Mouse (Mus musculus) MEL-GATA-1-ER (cell line): ENCODE results near the gene 1700012B09Rik.

Experiments
- DNase-seq: peaks from one replicate; pipeline ENCODE4 v3.0.0-alpha.2; 2012; ENCODE audit warnings: low read depth; ENCODE audit errors: extremely low read depth

1700012B09Rik gene

DNA sequence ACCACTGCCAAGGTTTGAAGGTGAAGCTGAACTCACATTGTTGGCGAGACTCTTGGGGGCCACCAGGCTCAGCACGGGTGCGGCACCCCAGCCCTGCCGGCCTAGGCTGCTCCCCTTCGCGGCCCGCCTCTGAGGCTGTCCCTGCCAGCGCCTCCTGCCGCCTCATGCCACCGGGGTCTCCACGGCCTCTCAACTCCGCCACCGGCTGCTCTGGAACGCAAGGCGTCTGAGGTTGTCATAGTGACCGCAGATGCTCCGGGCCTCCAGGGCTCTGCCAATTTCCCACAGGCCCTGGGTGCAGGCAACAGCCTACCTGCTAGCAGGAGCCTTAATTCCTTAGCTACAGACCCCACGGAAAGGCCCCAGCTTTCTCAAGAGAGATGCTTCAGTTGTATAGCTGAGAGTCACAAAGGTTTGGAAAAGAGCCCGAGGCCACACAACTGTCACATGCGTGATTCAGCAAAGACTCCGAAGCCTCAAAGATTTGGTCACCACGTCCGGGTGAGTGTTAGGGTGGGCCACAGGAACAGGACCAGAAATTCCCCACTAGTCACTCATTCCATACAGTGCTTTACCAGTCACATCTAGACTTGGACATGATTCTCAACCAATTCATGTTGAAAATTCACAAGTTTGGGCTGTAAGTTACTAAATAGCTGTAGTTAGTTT lies at the start of gene 1700012B09Rik:
Gene 1700012B09Rik (minus strand): TSS at position 228 of the 669 bp plus-strand sequence.
- DNase-seq = no peak

DNA sequence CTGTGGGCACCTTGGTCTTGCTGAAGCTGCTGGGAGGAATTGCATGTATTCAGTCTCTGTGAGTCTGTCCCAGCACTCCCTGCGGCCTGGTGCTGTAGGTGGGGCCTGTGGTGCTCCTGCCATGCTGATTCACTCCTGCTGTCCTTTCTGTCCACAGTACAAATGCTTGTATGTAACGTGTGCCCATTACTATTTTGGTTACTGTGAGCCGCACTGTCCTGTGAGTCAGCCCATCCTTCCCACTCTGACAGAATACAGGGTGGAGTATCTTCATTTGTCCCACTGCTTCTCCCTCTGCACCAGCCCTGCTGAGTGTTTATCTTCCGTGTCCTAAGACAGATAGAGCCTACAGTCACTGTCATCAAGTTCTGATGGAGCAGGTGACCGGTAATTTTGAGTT lies 39.3 kb upstream of the 1700012B09Rik start:
- DNase-seq = no peak

DNA sequence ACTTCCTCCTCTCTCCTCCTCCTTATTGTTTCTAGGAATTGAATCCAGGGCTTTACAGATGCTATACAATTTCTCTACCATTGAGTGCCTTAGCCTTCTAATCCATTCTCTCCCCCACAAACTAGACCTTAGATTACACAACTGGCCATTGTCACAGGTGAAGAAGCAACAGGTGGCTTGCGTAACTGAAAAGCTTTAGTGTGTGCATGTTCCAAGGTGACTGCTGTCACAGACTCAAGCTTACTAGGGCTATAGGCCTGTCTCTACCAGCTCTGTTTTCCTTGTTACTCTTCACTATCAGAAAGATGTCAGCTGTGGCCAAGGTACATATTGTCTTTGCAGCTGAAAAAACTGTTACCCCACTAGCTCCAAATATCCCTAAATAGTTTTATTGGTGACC lies 36.0 kb upstream of the 1700012B09Rik start:
- no peak for DNase-seq

DNA sequence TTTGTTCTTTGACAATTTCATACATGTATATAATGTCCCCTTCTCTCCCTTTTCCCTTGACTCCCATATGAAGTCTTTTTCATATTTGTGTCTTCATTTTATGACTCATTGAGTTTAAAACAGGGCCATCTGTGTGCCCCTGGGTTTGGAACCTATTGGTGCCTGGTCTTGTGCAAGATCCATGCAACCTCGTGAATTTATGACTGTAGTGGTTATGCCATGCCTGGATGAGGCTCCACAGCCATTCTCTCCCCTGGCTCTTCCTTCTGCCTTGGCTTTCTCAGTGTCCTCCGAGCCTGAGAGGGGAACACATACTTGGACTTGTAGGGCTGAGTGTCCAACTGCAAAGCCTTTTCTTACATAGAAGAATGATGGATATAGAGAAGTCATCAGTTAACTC lies 34.9 kb upstream of the 1700012B09Rik start:
- no peak for DNase-seq

DNA sequence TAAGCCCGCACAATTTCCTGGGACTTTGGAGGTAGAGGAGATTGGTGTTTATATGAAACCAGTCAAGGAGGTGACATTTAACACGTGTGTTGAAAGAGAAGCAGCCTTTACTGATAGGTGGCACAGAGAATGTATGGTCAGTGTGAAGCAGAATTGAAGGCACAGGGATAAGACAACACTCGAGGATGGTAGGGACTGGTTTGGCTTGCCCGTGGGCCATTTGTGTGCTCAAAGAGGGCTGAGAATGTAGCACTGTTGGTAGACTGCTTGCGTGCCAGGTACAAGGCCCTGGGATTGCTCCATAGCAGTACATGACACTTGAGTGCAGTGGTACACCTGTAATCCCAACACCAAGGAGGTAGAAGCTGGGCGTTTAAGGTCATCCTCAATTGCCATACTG lies 16.5 kb upstream of the 1700012B09Rik start:
- no peak for DNase-seq

GRCm38 (mm10) chr9:14784039-14785002 lies 13.5 kb upstream of the 1700012B09Rik start, which contains the start of the genes Mre11a and Ankrd49:
TSS of gene Mre11a (plus strand) at chr9:14784654.
TSS of gene Ankrd49 (minus strand) at chr9:14784856.
- peak; percentile 99 for DNase-seq

DNA sequence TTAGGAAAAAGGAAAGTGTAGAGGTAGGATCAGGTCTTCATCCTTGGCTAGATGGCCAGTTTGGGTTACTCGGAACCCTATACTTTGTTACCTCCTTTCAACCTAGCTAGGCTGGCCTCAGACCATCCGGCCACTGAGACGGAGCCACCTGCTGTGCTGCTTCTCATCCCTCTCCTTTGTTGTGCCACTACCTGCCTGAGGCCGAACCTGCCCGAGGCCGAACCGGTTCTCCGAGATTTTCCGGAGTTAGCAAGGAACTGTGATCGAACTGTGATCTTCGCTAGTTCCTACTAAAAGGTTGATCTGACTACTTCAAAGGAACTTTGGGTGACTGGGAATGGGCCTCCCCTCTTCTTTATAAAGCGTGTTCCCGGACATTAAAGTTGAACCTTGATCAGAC lies 7.5 kb upstream of the 1700012B09Rik start:
- no peak for DNase-seq

DNA sequence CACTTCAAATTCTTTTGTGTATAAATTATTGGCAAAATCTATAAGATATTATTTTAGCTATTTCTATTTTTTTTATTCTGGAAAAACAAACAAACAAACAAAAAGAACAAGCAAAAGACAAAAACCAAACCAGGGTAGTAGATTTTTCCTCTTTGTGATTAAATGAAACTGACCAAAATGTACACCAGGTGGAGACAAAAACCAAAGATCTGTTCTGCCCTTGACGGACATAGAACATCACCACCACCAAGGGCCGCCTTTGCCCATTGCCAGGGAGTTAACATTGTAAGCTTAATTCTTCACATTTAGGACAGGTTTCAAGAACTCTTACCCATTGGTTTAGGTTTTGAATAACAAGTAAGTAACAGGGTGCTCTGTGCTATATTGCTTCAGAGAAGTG lies 3.0 kb upstream of the 1700012B09Rik start:
- DNase-seq = no peak

GRCm38 (mm10) chr9:14772074-14772473 lies 1.2 kb upstream of the 1700012B09Rik start:
- DNase-seq = no peak

- DNase-seq = no peak
These were observed 1.0 kb downstream of the 1700012B09Rik start for GRCm38 (mm10) chr9:14769811-14770210.

- DNase-seq = no peak
These were observed 6.1 kb downstream of the 1700012B09Rik start for GRCm38 (mm10) chr9:14764765-14765164.

DNA sequence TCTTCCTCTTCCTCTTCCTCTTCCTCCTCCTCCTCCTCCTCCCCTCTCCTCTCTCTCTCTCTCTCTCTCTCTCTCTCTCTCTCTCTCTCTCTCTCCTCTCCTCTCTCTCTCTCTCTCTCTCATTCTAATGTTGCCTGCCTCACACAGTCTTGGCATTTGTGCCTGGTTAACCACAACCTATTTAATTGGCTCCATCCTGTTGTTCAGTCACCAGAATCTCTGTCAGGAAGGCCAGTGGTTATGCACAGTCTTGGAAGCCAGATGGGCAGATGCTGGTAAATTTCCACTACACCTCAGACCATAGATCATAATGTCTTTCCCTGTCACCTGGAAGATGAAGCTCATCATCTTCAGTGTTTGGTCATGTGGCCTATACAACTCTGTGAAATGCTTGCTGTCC lies 11.6 kb downstream of the 1700012B09Rik start:
- DNase-seq = no peak

DNA sequence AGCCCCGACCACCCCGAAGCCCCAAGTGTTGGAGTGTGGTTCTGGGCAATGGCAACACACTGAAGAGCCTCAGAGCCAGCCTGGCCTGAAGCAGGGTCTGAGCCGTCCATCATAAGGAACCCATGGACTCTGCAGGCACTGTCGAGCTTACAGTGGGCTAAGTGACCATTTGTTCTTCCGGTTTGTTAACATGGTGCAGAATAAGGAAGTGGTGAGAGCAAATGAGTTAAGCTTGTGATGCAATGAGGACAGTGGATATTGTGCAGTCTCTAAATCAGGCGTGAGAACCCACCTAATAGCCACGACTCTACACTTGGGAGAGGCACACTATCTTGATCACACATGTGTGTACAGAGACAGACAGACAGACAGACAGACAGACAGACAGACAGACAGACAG lies 12.2 kb downstream of the 1700012B09Rik start:
- no peak for DNase-seq

- DNase-seq = no peak
These were observed 16.4 kb downstream of the 1700012B09Rik start for GRCm38 (mm10) chr9:14754469-14754868.

GRCm38 (mm10) chr9:14753947-14754346 lies 16.9 kb downstream of the 1700012B09Rik start:
- no peak for DNase-seq

DNA sequence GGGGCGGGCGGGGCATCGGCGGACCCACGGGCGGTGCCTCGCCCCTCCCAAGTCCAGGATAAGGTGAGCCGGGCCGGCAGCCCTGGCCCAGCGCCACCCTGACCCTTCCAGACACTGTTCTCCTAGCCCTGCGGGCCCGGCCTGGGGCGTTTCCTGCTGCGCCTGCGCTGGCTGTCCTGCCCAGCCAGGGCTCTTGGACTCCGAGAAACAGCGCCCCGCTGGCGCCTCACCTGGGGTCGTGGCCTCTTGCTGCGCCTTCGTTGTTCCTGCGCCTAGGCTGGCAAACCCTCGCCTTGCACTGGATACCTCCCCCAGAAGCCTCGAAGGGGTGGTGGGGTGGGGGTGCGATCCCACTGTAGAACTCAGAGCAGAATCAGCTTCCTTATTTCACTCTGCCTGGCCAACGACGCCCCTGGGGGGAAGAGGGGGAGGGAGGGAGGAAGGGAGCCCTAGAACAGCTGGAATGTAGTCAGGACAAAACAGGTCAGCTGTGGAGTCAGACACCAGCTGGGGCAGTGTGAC lies 18.8 kb downstream of the 1700012B09Rik start, which contains the start of gene Fut4:
Gene Fut4 (minus strand): TSS at position 393 of the 522 bp plus-strand sequence.
- DNase-seq = peak; percentile 29

GRCm38 (mm10) chr9:14751503-14752000 lies 19.3 kb downstream of the 1700012B09Rik start:
- peak; percentile 13 for DNase-seq

- DNase-seq = peak; percentile 5
These were observed 19.8 kb downstream of the 1700012B09Rik start for GRCm38 (mm10) chr9:14750901-14751502.

- DNase-seq = no peak
These were observed 30.5 kb downstream of the 1700012B09Rik start, which contains the start of gene Piwil4 for GRCm38 (mm10) chr9:14740151-14740924. TSS of gene Piwil4 (minus strand) at chr9:14740733.

DNA sequence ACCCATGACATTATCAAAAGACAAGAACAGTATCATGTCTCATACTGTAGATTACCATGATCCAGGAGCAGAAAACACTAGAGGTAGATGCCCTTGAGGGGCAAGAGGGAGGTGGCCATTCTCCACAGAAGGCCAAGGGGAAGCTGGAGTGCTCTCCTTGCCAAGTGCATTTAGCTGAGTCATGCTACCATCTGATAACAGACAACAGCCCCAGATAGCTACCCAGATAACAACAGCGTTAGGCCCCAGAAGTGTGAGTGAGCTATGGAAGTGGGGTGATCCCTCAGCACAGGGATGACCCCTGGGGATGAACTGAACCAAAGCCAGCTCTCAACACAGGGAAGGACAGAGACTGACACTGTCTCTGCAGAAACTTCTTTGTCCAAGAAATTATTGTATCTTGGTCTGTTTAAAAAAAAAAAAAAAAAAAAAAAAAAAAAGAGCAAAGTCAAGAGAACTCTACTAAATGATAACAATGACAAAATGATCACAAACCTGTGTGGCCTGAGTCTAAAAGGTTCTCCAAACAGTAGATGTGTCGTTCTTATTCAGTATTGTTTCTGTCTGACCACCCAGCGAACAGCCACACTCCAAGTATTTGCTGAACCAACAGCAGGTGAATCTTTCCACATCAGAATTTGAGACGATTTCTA lies 31.2 kb downstream of the 1700012B09Rik start:
- DNase-seq = no peak
